Mouse (Mus musculus) thymus, adult 2 months (tissue): ENCODE results near the gene Rbpms2. TPM values are rescaled to one million over a fixed set of nuclear protein-coding genes. Genes with fewer than 3 reads are reported as not detected.

Experiments used
- DNase-seq: peaks from one replicate; pipeline ENCODE4 v3.0.0; 2021
- H3K27ac ChIP-seq: fragments of 200-500 bp; 2 replicates; pipeline ENCODE4 v1.5.1; 2012; ENCODE audit warnings: low read length, control low read depth; ENCODE audit not compliant: control insufficient read depth, insufficient read depth
- H3K27me3 ChIP-seq: fragments of 200-500 bp; 2 replicates; pipeline ENCODE4 v1.6.1; 2012; ENCODE audit warnings: mild to moderate bottlenecking, low read length, moderate library complexity, mixed read lengths; ENCODE audit not compliant: control insufficient read depth, insufficient read depth
- H3K36me3 ChIP-seq: fragments of 200-500 bp; 2 replicates; pipeline ENCODE4 v1.6.1; 2012; ENCODE audit warnings: mild to moderate bottlenecking, low read length, moderate library complexity; ENCODE audit not compliant: control insufficient read depth, insufficient read depth
- H3K4me1 ChIP-seq: fragments of 200-500 bp; replicated peaks from 2 replicates; pipeline ENCODE4 v1.6.1; 2012; ENCODE audit warnings: low read length; ENCODE audit not compliant: control insufficient read depth, insufficient read depth
- H3K4me3 ChIP-seq: fragments of 200-500 bp; 2 replicates; pipeline ENCODE4 v1.5.1; 2012; ENCODE audit warnings: mild to moderate bottlenecking, low read length, control low read depth, moderate library complexity; ENCODE audit not compliant: control insufficient read depth, insufficient read depth
- CTCF ChIP-seq: fragments of 200-500 bp; IDR thresholded peaks from 2 replicates; pipeline ENCODE4 v1.5.1; 2012; ENCODE audit warnings: mild to moderate bottlenecking, control low read depth, low read length, moderate library complexity, borderline replicate concordance; ENCODE audit not compliant: control insufficient read depth, poor library complexity, insufficient read depth; ENCODE audit errors: extremely low read depth
- POLR2A ChIP-seq: fragments of 200-500 bp; IDR thresholded peaks from 2 replicates; pipeline ENCODE4 v1.6.1; 2012; ENCODE audit warnings: mild to moderate bottlenecking, low read length, control low read depth, moderate library complexity; ENCODE audit not compliant: control insufficient read depth, poor library complexity, insufficient read depth; ENCODE audit errors: extremely low read depth
- WGBS: fragments of 180-500 bp; shearing (Covaris S2); methylation state at CpG from one replicate; pipeline ENCODE4 v1.1.7; 2018; 5-methylcytosine and 5-hydroxymethylcytosine counted together
- polyA plus RNA-seq: library from polyadenylated mRNA; depleted of rRNA; stranded (reverse); fragments of >200 nt; gene quantifications from 2 replicates; pipeline ENCODE4 v1.2.3, GENCODE M21; 2012

Rbpms2 gene
- polyA plus RNA-seq, 1 experiment, result 11.5 TPM

- 88% methylated on average over 5 of the region's 5 CpGs for WGBS
- TF ChIP-seq CTCF (no peak), POLR2A (no peak)
- H3K4me1 ChIP-seq, result no peaks in the 10 kb centered on the region
- H3K4me3 ChIP-seq, result no peak overlapping the region
- no peaks in the 10 kb centered on the region for H3K36me3 ChIP-seq
- no peaks in the 10 kb centered on the region for H3K27me3 ChIP-seq
- H3K27ac ChIP-seq, result no peak overlapping the region
- DNase-seq, result no peak
Observed at GRCm38 (mm10) chr9:65661029-65661428, 31.6 kb downstream of the Rbpms2 start.

- no peak for DNase-seq
- Histone ChIP-seq H3K4me1 (no peaks in the 10 kb centered on the region), H3K27me3 (no peaks in the 10 kb centered on the region), H3K27ac (no peak overlapping the region), H3K36me3 (no peaks in the 10 kb centered on the region), H3K4me3 (no peak overlapping the region)
- TF ChIP-seq POLR2A (no peak), CTCF (no peak)
- 92% methylated on average over 1 of the region's 1 CpGs for WGBS
Observed at GRCm38 (mm10) chr9:65661493-65661892, 32.0 kb downstream of the Rbpms2 start.

- 5% methylated on average over 3 of the region's 3 CpGs for WGBS
- Histone ChIP-seq H3K27me3 (no peaks in the 10 kb centered on the region), H3K4me1 (no peaks in the 10 kb centered on the region), H3K4me3 (no peak overlapping the region), H3K36me3 (no peaks in the 10 kb centered on the region), H3K27ac (no peak overlapping the region)
- peak; percentile 71 for DNase-seq
- TF ChIP-seq CTCF (peak; percentile 30; the same call in 1 of the 2 replicates), POLR2A (no peak)
Observed at GRCm38 (mm10) chr9:65664163-65664562, 34.7 kb downstream of the Rbpms2 start.

GRCm38 (mm10) chr9:65666042-65666441, 36.6 kb downstream of the Rbpms2 start:
- Histone ChIP-seq H3K4me1 (no peaks in the 10 kb centered on the region), H3K27ac (no peak overlapping the region), H3K36me3 (no peaks in the 10 kb centered on the region), H3K4me3 (no peak overlapping the region), H3K27me3 (no peaks in the 10 kb centered on the region)
- peak; percentile 61; the same call in 1 of the 2 replicates for TF ChIP-seq CTCF
- no peak for TF ChIP-seq POLR2A
- WGBS, result 18% methylated on average over 5 of the region's 5 CpGs
- peak; percentile 65 for DNase-seq

GRCm38 (mm10) chr9:65667701-65668100, 38.3 kb downstream of the Rbpms2 start, which contains the start of gene Oaz2:
Gene Oaz2 (plus strand): TSS chr9:65668001.
- Histone ChIP-seq H3K36me3 (no peaks in the 10 kb centered on the region), H3K27ac (no peak within 1 kb of the TSS), H3K27me3 (no peaks in the 10 kb centered on the region), H3K4me3 (no peak within 1 kb of the TSS), H3K4me1 (no peaks in the 10 kb centered on the region)
- 97% methylated on average over 8 of the region's 8 CpGs for WGBS
- TF ChIP-seq POLR2A (no peak), CTCF (no peak)
- no peak for DNase-seq

GRCm38 (mm10) chr9:65671431-65671931, 42.0 kb downstream of the Rbpms2 start:
- H3K27me3 ChIP-seq, result no peaks in the 10 kb centered on the region
- H3K4me3 ChIP-seq, result no peak overlapping the region
- no peak overlapping the region for H3K27ac ChIP-seq
- WGBS, result 42% methylated on average over 9 of the region's 9 CpGs
- DNase-seq, result no peak
- peaks cover 6% of the 10 kb centered on the region for H3K4me1 ChIP-seq
- no peaks in the 10 kb centered on the region for H3K36me3 ChIP-seq
- TF ChIP-seq POLR2A, result no peak
- no peak for TF ChIP-seq CTCF

GRCm38 (mm10) chr9:65672996-65673395, 43.5 kb downstream of the Rbpms2 start:
- Histone ChIP-seq H3K36me3 (no peaks in the 10 kb centered on the region), H3K27me3 (no peaks in the 10 kb centered on the region), H3K27ac (no peak overlapping the region), H3K4me1 (peaks cover 11% of the 10 kb centered on the region), H3K4me3 (no peak overlapping the region)
- TF ChIP-seq CTCF, result no peak
- TF ChIP-seq POLR2A, result no peak
- no peak for DNase-seq
- 91% methylated on average over 11 of the region's 11 CpGs for WGBS
